Mouse (Mus musculus): ENCODE data around the gene Cacna1c.

Cacna1c gene

GRCm38 (mm10) chr6:119204915-119205314, 8.7 kb upstream of the Cacna1c start:
- DNase-seq = no peak

GRCm38 (mm10) chr6:119204286-119204685, 8.1 kb upstream of the Cacna1c start:
- no peak for DNase-seq

GRCm38 (mm10) chr6:119201575-119201974, 5.4 kb upstream of the Cacna1c start:
- no peak for DNase-seq

- no peak for DNase-seq
Measured at GRCm38 (mm10) chr6:119200362-119200761, 4.1 kb upstream of the Cacna1c start.

- DNase-seq = no peak
Measured at GRCm38 (mm10) chr6:119199274-119199879, 3.2 kb upstream of the Cacna1c start.

- DNase-seq = no peak
Measured at GRCm38 (mm10) chr6:119198534-119199273, 2.5 kb upstream of the Cacna1c start.

- no peak for DNase-seq
Measured at GRCm38 (mm10) chr6:119194601-119195000, 1.6 kb downstream of the Cacna1c start.

- DNase-seq = no peak
Measured at GRCm38 (mm10) chr6:119194161-119194560, 2.1 kb downstream of the Cacna1c start.

- no peak for DNase-seq
Measured at GRCm38 (mm10) chr6:119193571-119194154, 2.6 kb downstream of the Cacna1c start.

GRCm38 (mm10) chr6:119191478-119191877, 4.7 kb downstream of the Cacna1c start:
- DNase-seq = no peak

- DNase-seq = no peak
Measured at GRCm38 (mm10) chr6:119187631-119188030, 8.6 kb downstream of the Cacna1c start.

GRCm38 (mm10) chr6:119186658-119187057, 9.6 kb downstream of the Cacna1c start:
- DNase-seq = no peak

GRCm38 (mm10) chr6:119183781-119184180, 12.4 kb downstream of the Cacna1c start:
- DNase-seq = no peak

- DNase-seq = no peak
Measured at GRCm38 (mm10) chr6:119182211-119182610, 14.0 kb downstream of the Cacna1c start.

GRCm38 (mm10) chr6:119180188-119180587, 16.0 kb downstream of the Cacna1c start:
- DNase-seq = no peak

GRCm38 (mm10) chr6:119177101-119177500, 19.1 kb downstream of the Cacna1c start:
- peak; percentile 20 for DNase-seq

- no peak for DNase-seq
Measured at GRCm38 (mm10) chr6:119176103-119176502, 20.1 kb downstream of the Cacna1c start.

GRCm38 (mm10) chr6:119175078-119175853, 21.0 kb downstream of the Cacna1c start, which contains the start of gene Dcp1b:
TSS of gene Dcp1b (plus strand) at chr6:119175253.
- DNase-seq = peak; percentile 87

- no peak for DNase-seq
Measured at GRCm38 (mm10) chr6:119174307-119175074, 21.7 kb downstream of the Cacna1c start.

- DNase-seq = no peak
Measured at GRCm38 (mm10) chr6:119165677-119166076, 30.5 kb downstream of the Cacna1c start.

- DNase-seq = no peak
Measured at GRCm38 (mm10) chr6:119145109-119145508, 51.1 kb downstream of the Cacna1c start.

- DNase-seq = no peak
Measured at GRCm38 (mm10) chr6:119139561-119139960, 56.7 kb downstream of the Cacna1c start.
